Mouse (Mus musculus) skeletal muscle tissue, adult 2 months (tissue): ENCODE measurements around the gene Crtc1.

Source experiments
- DNase-seq: peaks from one replicate; pipeline ENCODE4 v3.0.0-alpha.2; 2012; ENCODE audit warnings: low read depth, low spot score

Crtc1 gene

DNA sequence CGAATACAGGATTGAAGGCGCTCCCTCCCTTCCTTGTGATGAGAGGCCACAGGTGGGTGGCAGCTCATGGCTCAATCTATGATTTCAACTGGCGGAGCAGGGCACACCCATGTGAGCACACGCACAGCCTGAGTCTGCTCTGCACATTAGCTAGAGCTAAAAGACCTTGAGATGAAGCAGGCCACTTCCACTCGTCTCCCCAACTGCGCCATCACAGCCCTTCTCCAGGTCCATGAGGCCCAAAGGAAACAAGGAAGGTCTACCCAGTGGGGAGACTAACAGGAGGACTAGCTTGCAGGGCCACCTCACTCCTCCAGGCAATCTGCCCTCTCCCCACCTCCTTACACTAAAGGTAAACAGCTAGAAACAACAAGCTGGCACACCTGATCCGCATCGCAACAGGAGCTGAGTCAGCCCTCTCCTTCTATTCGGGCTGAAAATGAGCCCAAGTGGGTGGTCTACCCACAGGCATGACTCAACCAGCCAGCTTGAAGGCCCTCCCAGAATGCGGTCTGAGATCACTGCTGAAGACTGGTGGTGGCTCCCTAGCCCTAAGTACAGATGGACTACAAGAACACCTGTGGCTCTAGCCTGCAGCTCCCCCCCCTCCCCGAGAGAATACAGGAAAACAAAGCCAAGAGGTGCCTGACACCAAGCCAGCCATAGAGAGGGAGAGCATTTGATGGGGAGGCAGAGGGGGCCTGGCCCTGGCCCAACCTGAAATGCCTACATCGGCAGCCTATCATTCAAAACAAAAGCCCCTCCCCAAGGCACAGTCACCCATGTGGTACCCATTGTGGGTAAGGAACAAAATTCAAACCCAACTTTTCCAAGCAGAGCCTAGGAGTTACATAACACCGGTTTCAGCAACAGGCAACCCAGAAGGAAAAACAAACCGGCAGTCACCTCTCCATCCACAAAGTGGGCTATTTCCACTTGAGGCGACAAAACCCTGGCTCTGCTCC, 88.1 kb downstream of the Crtc1 start:
- no peak for DNase-seq

DNA sequence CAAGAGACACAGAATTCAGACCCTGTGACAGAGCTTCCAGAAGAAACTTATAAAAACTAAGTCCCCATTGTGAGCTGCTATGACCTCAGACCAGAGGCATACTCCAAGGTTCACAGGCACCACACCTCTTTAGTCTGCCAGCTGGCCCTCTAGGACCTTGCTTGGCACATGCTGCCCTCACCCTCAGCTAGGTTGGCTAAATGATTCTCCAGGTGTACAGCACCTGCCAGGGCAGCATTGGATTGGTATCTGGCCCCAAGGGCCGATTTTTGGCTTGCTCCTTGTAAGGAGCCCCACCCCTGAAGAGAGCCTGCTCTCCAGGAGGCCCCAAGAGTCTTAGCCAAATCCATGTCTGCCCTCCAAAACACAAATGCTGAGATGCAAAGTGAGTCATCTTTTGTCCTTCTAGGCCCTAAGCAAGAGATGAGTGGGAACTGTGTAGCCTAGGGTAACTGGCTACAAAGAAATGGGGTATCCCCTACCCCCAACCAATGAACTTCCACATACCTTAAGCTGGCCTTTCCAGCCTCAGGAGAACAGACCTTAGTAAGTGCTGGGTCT, 91.4 kb downstream of the Crtc1 start:
- DNase-seq = no peak

DNA sequence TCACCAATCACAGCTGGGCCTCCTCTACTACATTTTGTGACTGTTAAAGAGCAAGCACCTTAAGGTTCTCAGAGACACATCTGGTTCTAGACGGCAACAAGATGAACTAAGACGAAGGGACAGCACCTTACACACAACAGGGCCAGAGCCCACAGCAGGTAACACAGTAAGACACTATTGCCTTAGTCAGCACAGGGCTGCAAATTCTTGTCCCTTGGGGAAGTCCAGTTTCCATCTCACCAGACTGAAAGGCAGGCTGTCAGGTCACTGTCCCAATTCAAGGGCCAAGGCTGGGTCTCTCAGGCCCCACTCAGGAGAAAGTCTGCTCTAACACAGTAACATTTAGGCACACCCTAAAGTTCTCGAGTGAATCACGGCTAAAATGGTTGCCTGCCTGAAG, 91.9 kb downstream of the Crtc1 start:
- no peak for DNase-seq

DNA sequence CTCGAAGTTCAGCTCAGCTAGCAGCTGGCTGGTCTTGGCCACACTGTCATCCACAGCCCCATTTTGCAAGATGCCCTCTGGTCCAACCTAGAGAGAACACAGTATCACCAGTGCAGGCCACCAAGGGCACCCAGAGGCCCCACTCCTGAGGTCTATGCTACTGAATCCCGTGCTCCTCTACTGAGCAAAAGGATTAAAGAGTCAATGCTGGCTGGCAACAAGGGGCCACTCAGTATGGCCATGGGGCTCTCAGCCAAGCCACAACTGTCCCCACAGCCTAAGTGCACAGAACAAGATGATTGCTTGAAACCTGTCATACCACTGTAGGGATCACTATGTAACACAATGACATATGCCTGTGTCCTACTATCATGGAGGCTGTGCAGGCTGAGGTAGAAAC, 95.1 kb downstream of the Crtc1 start:
- no peak for DNase-seq

DNA sequence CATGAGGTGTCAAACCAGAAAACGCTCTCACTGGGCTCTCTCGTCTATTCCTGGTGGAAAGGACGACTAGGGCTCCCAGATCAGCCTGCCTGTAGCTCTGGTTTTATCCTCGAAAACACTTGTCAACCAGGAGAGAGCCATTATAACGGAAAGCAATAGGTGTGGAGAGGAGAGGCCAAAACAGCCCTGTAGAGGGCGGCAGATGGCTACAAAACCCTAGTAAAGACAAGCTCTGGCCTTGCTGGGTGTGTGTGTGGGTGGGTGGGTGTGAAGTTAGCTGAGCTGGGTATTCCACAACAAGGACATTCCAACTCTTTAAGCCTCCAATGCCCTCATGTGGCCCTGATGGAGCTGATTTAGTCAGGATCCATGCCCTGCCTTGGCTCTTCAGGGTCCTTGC, 95.7 kb downstream of the Crtc1 start:
- DNase-seq = no peak

DNA sequence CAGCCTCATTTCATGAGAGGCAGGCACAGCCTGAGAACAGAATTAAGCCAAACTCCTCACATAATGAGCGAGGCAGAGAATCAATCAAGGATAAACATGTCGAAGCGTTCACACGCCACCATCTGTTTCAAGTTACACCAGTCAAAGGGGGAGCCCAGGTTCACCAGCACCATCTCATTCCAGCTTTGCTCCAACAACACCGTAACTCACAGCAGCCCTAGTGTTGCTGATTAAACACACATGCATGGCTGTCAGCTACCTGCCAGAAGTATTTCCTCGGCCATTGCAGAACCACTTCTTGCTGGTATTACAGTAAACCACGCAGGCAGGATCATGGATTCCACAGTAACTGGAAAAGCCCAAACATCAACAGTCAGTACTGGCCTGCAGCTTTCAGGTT, 96.3 kb downstream of the Crtc1 start:
- DNase-seq = no peak

DNA sequence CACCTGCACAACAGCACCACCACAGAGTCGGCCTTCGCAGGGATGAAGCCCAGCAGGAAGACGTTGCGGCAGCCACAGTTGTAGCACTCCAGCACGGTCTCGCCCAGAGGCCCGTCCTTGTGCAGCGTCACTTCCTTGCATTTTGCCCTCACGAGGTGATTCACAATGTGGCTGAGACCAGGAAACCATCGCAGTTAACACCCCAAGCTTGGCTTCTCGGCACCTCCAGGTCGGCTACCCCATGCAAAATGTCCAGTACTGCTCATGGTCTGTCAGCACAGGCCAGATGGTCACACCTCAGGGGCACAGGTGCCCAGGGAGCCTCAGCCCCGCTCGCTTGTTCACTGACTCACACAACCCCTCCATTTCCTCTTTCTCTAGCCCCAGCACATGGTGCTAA, 97.4 kb downstream of the Crtc1 start:
- DNase-seq = no peak

DNA sequence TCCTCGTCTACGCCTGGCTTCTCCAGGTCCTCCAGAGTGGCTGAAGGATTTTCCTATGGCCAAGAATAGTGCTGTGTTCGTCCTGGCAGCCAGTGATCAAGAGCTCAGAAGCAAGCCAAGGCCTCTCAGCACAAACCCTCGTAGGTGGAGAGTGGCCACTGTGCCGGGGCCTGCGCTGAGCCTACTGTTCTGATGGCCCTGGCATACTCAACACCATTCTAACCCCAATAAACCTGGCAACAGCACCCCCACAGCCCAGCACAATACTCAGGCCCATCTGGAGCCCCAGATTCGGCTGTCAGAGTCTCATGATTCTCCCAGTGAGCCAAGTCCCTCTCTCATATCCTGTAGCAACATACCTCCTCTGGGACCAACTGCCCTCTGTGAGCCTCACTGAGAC, 98.7 kb downstream of the Crtc1 start:
- no peak for DNase-seq

DNA sequence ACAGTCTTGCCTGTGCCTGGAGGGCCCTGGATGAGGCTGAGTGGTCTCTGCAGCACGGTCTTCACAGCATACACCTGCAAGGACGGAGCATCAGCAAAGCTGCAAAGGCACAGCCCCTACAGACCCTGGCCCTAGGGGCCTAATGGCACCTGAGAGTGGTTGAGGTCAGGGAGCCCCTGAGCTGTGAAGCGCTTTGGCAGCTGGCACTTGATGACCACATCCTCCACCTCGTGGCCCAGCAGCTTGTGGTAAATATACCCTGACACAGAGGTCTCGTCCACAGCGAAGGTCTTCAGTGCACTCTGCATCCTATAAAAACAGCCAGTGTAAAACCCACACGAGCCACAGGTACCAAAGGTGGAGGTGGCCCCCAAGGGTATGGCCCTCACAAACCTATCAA, 100.4 kb downstream of the Crtc1 start:
- no peak for DNase-seq

DNA sequence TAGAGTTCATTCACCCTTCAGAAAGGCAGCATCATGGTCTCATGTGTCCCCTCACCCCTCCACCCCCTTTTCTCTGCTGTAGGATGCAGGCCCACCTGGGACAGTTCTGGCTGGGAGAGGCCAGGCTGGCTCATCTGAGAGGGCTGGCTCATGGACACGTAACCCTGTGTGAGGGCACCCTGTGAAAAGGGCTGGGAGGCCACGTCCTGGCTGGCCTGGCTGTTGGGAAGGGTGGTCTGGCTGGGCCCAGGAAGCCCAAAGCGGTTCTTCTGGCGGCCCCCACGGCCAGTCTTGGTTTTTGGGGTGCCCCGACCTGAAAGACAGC, 106.5 kb downstream of the Crtc1 start:
- no peak for DNase-seq
